Mouse (Mus musculus): Measurements from ENCODE around the gene Gm48552.

DNA sequence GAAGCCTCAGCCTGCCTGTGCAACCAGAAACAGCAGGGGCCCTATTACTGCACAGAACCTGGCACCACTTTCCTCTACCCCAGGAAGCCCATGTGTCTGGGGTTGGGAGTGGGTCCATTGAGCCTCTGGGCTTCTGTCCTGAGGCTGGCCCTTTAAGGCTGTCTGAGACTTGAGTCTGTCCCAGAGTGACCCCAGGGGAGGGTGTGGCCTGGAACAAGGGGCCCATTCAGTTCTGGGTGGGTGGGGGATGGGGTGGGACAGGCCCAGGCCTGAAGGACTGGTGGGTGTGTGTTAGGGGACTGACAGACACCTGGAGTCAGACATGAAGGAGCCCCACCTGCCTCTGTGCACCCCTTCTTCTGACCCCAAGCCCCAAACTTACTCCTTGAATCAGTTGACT, 25.9 kb downstream of the Gm48552 start:
- TF ChIP-seq USF1 (IDR thresholded peaks at IDR 0.05; ENCODE audit: low read depth), result no peak
- TF ChIP-seq POLR2A (IDR thresholded peaks at IDR 0.05; ENCODE audit: insufficient read length, low read depth), result no peak
- no peak for TF ChIP-seq E2F4 (IDR thresholded peaks at IDR 0.05; ENCODE audit: insufficient read depth)
- TF ChIP-seq POLR2AphosphoS2 (IDR thresholded peaks at IDR 0.05; ENCODE audit: insufficient read length, low read depth), result no peak
- TF ChIP-seq TCF12 (IDR thresholded peaks at IDR 0.05; ENCODE audit: insufficient read depth, poor library complexity, severe bottlenecking), result no peak
- TF ChIP-seq MAX (IDR thresholded peaks at IDR 0.05; ENCODE audit: low read depth), result no peak
- no peak for TF ChIP-seq CEBPB (IDR thresholded peaks at IDR 0.05; ENCODE audit: insufficient read depth, poor library complexity, severe bottlenecking)
- no peak for TF ChIP-seq REST (IDR thresholded peaks at IDR 0.05; ENCODE audit: insufficient read depth, insufficient read length)

Data from myocyte (in vitro differentiated cells).